Mouse (Mus musculus) forelimb bud, embryonic 11.5 days (tissue): ENCODE data around the gene S100a10.
"Not testable (repeated sequence)": the region's sequence is repeated elsewhere in the genome, so short reads cannot be mapped to it uniquely, and the experiment has no call there.

Experiments
- DNase-seq: peaks from one replicate; pipeline ENCODE4 v3.0.0-alpha.2; 2012; ENCODE audit warnings: low read depth, low spot score

Gene S100a10

DNA sequence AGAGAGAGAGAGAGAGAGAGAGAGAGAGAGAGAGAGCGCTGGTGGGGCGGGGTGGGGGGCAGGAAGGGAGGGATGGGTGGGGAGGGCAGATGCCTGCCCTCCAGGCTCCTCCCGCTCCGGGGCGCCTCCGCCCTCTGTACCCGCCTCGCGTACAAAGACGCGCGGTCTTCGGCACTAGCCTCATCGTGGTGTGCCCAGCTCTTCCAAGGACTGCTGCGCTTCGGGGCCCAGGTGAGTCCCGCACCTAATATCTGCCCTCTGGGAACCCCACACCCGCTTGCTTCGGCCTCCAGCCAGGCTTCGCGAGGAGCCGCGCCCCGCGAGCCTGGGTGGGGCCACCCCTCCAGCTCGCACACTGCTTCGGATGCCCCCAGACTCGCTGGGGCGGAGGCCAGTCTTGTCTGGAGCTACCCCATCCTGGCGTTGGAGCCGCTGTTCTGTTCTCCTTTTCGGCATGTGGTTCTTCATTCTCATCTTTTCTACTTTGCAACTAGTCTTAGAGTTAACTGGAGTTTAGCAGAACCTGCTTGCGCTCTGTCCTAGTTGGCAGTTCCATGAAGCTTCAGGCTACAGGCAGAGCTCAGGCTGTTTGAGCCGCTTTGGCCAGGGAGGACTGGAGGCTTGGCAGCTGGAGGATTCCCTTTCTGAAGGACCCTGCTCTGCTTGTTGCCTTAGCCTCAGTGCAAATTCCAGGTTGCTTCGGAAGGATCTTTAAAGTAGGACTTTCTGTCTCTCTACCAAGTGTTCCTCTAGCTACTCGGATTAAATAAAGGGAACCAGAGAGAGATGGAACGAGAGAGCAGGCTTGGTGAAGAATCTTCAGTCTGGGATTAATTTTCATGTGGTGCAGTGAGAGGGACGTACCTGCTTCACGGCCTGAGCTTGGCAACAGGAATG is at the start of gene S100a10:
Gene S100a10 (plus strand): TSS at position 100 of the 897 bp plus-strand sequence.
- DNase-seq: no peak

DNA sequence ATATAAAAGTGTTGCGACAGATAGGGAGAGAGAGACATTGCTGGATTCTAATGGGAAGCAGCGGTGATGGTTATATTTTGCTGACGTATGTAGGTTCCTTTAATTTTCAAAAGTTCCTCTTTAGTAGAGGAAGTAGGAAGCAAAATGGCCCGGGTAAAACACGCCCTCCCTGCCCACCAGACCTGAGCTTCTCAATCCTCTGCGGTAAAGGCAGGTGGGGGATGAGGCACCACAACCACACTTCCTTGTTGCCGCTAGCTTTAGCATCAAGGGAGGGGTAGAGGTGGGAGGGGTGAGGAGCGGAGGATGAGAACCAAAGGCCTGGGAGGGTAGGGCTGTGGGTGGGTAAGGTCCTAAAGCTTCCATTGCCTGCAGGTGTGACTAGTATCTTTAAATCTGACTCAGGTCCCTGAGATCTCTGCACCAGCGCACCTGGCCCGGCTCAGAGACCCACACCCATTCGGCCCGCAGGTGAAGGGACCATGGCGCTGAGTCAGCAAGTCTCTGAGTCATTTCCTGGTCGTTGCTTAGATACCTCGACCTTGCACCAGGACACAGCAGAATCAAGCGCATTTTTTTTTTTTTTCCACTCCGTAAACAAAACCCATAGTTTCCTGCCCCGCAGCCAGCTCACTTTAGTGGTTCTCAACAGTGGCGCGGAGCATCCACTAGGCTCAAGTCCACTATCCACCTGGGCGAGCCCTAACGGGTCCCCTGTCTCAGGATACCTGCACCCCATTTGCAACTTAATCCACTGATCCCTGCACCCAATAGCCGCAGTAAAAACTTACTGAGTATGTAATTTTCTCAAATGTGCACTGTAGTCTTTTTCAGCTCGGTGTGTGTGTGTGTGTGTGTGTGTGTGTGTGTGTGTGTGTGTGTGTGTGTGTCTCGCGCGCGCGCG is 48.7 kb upstream of the S100a10 start:
- no peak for DNase-seq

DNA sequence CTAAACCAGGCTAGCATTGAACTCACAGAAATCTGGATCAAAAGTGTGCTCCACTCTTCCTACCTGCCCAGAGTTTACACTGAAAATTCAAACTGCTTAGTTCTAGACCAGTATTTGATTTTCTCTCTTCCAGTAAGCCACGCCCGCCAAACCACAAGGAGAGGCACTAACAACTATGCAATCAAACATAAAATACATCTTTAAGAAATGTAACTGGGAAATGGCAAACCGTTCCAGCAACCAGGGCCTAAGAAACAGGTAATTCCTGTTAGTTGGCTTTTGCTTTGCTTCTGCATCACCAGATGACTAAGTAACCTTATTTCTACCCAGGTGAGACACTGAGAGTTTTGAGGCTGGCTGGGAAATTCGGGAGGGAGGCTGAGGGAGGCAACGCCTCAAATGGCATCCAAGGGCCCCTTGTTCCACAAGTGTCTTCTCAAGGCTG is 48.0 kb upstream of the S100a10 start:
- no peak for DNase-seq

DNA sequence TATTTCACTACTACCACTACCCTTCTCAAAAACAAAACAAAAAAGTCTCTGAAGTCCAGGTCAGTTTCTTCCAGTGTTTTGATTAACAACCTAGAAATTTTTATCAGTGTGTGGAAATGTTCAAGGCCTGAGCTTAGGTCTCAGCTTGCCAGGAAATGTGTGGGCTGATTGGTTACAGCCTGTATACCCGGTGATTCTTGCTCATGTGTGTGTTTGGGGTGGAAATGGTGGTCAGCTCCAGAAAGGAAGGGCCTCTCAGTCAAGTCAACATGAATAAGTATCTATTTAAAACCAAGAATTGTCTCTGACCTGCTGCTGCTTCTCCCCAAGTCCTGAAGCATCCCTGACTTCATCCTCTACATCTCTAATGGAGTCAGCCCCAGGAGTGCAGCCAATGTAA is 45.6 kb upstream of the S100a10 start:
- no peak for DNase-seq

DNA sequence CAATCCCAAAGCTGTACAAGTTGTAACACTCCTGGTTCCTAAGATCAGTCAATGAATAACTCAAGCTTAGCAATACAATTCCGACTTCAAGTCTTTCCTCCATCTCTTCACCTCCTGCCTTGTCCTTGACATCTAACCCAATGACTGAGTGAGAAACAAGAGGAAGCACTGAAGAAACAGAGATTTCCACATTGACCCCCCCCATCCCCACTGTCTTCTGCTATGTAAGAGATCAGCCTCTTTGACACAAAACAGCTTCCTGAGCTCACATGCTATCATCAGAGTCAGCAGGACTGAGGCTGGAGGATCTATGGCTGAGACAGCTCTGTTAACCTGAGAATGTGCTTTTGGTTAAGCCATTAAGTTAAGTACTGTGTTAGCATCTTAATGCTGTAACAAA is 43.8 kb upstream of the S100a10 start:
- DNase-seq: no peak

DNA sequence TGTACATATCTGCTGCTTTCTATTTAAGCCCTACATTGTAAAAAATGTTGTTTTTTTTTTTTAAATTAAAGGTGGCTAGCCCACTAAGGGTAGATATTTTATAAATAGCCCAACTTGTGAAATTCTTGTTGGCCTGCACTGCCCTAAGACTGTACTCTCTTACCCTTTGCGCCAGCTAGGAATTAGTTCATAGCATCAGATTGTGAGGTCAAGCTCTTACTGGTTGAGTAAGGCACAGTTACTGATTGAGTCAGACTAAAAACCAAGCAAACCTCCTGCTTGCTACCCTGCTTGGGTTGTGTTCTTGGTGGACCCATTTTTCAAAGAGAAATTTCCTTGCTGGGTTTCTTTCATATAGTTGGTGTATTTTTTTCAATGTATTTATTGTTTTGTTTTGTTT is 43.1 kb upstream of the S100a10 start:
- no peak for DNase-seq

DNA sequence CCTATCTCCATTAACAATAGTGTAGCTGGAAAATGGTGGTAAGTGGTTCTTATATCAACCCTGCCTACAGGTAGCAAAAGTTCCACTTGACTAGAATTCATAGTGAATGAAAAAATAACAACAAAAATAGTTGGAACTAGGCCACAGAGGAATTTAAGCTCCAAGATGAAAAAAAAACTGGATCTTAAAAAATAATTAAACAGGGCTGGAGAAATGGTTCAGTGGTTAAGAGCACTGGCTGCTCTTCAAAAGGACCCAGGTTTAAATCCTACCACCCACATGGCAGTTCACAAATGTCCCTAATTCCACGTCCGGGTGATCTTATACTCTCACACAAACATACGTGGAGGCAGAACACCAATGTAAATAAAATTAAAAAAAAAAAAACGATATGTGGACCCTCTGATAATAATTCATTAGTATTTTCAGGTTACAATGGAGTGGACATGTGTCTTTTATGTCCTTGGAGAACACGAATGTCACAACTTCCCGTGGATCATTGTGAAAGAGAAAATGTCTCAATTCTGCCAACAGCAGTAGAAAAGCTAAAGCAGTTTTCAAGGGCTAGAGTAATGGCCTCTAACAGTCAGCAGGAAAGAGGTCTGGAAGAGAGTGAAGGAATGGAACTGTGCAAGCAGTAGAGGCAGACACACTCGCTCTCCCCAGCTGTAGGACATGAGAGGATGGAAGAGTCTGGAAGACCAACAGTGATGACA is 42.3 kb upstream of the S100a10 start:
- no peak for DNase-seq

DNA sequence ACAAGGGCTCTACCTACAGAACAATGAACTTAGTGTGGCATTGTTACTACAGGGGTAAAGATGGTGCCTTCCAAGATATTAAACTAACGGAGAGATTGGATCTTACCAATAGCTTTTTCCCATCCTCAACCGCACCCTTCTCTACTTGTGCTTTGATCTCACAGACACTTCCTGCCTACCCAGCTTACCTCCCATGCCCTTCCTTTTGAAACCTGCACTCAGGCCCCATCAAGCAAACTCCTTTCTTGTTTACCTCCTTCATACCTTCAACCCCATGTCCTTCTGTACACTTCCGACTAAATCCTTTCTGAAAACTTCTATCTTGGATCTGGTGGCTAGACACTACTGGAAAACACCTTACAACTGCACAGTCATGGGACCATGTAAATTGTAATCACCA is 40.3 kb upstream of the S100a10 start:
- DNase-seq: no peak

DNA sequence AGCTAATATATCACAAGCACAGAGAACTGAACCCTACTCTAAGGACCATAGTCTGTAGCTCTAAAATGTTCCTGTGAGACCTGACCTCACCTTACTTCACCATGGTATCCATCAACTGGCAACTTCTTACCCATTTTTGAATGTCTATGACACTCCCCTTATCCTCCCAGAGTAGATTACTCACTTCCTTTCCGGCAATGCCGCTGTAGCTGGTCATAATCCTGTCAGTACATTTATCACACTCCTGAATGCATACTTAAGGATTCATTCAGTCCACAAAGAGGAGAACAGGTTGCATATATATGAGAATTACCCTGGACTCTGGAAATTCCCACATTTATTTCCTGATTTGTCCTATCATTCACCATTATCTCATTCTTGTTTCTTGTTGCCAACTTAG is 37.5 kb upstream of the S100a10 start:
- no peak for DNase-seq

DNA sequence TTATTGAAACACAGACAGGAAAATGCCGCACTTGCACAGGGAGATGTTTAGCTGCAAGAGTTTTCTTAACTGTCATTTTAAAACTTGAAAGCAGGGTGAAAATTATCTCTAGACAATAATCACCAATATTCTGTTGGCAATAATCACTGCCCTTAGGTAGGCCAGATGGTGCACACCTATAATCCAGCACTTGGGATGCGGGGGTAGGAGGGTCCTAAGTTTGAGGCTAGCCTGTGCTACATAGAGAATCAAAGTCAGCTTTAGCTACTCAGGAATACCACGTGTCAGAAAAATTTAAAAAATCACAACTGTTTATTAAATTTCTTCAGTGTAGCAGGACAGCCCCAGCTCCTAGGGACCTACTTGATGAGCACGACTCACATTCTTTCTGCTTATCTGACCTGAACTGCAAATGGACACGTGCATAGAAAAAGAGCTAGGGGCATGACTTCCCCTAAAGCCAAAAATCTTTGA is 35.0 kb upstream of the S100a10 start:
- no peak for DNase-seq

DNA sequence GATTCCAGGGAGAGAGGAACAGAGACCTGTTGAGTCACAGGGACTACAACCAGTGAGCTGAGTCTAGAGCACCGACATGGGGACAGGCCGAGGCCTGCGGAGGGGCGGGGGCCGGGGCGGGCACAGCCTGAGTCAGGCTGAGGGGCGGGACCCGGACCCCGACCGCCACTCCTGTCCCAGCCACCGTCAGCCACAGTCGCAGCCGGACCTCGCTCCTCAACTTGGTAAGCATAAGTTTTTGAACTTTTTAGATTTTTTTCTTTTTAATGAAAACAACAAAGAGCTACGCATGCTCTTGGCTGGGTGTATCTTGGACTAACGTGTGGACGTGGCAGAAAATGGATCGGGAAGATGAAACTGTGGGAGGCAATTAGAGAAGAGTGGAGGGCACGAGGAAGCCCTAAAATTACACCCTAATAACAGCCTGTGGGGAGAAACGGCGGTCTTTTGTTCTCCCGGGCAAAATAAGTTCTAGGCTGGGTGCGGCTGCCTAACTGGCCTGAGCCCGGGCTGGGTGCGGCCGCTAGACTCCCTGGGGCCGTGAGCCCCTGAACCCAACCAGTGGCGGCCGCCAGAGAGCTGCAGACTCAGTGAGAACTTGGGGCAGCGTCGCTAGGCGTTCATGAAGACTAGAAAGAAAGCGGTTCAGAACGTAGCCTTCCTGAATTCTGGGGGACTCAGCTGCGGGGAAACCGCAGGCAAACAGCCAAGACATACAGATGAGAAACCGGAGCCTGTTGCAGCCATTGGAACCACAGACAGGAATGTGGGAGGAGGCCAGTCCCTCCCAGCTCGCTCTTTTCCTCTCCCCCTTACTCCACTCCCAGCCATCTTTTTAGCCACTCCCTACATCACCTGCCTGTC is 34.3 kb upstream of the S100a10 start, which contains the start of gene S100a11:
Gene S100a11 (plus strand): TSS at position 159 of the 864 bp plus-strand sequence.
- DNase-seq: peak; percentile 59

DNA sequence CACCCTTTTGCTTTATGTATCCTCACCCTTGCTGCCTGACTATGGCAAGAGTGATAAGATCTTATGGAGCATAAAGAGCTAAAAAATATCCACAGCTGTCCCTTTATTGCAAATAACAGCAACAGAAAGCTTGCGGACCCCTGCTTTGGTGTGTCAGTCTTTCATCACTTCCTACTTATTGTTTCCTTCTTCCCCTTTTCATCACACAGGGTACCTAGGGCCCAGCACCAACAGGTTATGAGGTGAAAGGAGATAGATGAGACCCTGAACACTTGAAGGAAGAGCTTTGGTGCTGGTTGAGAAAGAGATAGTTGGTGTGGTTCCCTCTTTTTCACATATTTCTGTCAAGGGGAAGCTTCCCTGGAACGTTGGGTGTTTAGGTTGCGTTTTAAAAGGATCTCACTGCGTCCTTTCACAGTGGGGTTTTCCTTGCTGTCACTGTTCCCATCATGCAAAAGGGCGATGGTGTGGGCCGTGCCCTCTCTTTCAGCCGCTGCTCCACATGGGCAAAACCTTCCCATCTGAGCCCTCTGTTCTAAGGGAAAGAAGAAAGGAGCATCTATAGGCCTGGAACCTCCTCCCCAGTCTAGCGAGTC is 33.3 kb upstream of the S100a10 start:
- no peak for DNase-seq

DNA sequence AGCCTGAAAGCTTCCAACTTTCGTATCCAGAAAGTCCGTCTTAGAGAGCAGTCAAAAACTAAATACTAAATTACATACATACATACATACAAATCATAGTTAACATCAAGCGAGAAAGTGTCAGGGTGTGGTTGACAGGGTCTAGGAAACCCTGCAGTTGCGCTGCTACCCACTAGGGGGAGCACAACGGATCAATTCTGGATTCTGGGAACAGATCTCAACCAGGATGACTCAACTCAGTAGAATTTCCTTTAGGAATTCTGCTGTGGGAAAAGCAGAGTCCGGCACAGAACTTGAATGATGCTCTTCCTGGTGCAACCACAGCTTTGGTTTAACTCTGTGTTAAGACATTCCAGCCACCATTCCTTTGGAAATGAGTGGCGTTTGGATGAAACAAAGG is 32.3 kb upstream of the S100a10 start:
- peak; percentile 59 for DNase-seq

DNA sequence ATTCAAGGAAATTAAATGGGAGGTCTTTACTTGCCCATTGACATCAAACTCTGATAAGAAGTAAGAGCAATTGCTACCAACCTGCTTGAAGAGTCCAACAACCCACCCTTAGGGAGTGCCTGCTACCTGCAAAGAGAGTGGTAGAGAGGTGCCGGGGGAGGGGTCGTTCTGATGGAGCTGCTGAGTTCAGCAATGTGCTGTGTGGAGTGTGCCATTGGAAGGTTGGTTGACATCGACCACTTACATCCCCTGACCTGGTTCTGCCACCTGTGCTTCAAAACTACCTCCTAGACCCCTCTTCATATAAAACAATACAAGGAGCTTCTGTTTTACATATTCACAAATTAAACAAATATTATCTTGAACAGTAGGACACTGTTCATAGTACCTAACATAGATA is 27.6 kb upstream of the S100a10 start:
- DNase-seq: no peak

DNA sequence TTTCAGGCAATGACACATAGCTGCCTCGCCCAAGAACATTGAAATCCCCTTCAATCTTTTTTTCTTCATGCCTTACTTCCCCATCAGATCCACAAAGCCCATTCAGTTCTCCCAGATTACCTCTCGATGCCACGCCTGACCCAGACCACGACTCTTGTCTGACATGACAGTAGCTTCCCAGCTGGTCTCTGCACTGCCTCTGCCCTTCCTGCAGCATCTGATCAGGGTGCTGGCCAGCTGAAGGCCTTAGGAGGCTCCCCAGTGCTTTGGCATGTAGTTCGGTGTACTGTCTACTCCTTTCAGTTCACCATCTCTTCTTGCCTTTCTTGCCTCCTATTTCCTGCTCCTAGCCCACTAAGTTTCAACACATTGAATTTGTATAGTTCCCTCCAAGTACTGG is 26.1 kb upstream of the S100a10 start:
- DNase-seq: no peak

DNA sequence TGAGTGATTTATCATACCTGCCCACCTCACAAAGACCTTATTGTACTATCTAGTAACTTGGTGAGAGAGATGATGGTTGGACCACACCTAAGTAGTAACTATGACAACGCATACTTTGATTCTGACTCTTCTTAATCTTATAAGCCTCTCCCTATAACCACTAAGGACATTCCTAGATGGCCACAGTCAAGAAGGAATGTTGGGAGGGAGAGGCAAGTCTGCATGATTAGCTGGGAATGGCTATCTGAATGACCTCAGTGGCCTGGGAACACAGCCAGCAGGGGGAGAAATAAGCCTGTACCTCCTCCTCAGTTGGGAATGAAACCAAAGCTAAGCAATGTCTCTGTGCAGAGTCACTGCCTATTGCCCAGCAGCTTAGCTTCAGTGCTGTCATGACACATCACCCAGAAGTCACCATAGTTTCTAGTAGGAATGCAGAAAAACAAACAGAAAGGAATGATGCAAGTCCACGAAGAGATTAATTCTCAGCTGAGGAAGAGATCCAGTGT is 17.8 kb upstream of the S100a10 start:
- no peak for DNase-seq

DNA sequence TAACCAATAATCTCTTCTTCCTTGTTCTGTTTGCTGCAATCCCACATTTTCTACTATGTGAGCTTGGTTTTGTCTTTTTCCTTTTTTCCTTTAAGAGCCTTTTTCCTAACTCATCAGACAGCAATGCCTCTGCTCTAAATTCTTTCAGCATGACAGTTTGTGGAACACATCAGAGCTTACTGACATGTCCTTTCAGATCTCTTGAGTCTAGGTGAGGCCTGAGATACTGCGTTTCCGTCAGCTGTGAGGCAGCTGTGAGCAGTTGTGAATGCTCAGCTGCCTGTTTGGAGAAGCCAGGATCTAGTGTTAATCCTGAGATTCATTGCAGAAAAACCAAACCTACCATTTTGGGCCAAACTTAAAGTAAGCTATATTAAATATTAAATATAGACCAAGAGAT is 16.4 kb upstream of the S100a10 start:
- DNase-seq: no peak

DNA sequence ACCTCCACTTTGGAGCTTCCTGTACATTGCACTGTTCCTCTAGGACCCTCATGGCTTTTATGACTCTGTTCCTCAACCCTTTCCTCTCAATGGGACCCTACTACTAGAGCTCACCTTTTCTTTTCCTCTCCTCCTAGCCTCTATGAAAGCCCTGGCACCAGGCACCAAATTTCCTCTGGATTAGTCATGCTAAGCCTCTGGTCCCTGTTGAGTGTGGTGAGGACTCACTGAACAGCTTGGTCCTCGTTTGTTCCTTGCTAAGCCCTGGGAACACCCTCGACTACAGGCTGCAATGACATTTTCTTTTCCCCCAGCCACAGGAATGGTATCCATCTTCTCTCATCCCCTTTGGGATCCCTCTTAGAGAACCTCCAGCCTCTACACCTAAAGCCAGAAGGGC is 13.4 kb upstream of the S100a10 start:
- DNase-seq: no peak

DNA sequence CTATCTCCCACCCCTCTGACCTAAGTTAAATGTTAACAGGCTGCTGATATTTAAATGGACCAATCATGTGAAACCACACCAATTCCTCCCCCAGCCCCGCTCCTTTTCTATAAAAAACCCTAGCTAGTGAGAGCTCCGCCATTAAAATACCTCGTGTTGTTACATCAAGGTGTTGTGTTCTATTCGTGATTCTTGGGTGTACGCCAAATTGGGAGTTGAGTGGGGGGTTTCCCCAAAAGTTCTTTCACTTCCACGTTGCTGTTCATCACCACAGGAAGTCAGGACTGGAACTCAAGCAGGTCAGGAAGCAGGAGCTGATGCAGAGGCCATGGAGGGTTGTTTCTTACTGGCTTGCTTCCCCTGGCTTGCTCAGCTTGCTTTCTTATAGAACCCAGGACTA is 10.7 kb upstream of the S100a10 start:
- DNase-seq: not testable (repeated sequence)

DNA sequence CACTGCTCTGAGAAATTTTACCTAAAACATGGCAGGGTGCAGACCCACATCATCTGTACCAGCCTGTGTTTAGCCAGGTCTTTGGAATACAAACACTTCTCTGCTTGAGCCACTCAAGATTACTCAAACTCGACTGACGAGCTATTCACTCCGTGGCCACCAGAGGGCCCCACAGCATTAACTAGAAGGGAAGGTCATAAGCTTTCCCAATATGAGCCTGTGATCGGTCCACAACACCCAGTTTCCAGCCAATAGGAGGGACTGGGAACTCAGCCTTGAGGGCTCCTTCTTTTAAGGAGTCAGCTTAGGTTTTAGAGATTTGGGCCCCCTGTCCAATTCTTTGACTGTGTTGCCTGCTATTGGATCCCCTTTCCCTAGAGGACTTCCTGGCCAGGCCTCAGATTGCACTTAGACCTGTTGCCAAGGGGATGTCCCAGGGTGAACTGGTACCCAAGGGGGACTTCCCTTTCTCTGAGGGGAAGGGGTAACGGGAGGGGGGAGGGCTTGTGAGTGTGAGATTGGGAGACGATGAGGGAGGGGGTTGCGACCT is 7.7 kb upstream of the S100a10 start:
- DNase-seq: peak; percentile 75
